Mouse (Mus musculus): ENCODE measurements around the gene Slc27a1. TPM values are rescaled to one million over a fixed set of nuclear protein-coding genes. Genes with fewer than 3 reads are reported as not detected.
A peak's percentile ranks its signal among the peaks of the same experiment; 100 is the strongest.

The Slc27a1 gene
- polyA plus RNA-seq, 1 experiment from 2014 or later, result 19.0 TPM

- Histone ChIP-seq H3K9me3 (no peaks in the 10 kb centered on the region), H3K4me3 (no peak overlapping the region), H3K27me3 (ENCODE audit: insufficient read depth, poor library complexity, severe bottlenecking) (peaks cover 14% of the 10 kb centered on the region), H3K4me1 (peaks cover 35% of the 10 kb centered on the region), H3K36me3 (peaks cover 17% of the 10 kb centered on the region; the same call in 1 of the 2 replicates), H3K27ac (no peak overlapping the region)
- DNase-seq (ENCODE audit: low spot score), result no peak
- WGBS, result 96% methylated on average over 4 of the region's 4 CpGs
Measured at GRCm38 (mm10) chr8:71594324-71594722, 25.6 kb downstream of the Slc27a1 start.

- Histone ChIP-seq H3K27me3 (ENCODE audit: insufficient read depth, poor library complexity, severe bottlenecking) (peaks cover 30% of the 10 kb centered on the region), H3K9me3 (no peaks in the 10 kb centered on the region), H3K27ac (no peak overlapping the region), H3K4me1 (peaks cover 32% of the 10 kb centered on the region), H3K36me3 (peaks cover 25% of the 10 kb centered on the region; the same call in 1 of the 2 replicates), H3K4me3 (peak overlapping the region; percentile 25)
- peak; percentile 92 for DNase-seq (ENCODE audit: low spot score)
- 10% methylated on average over 27 of the region's 27 CpGs for WGBS
Measured at GRCm38 (mm10) chr8:71595862-71596261, 27.2 kb downstream of the Slc27a1 start.

- Histone ChIP-seq H3K36me3 (peaks cover 25% of the 10 kb centered on the region; the same call in 1 of the 2 replicates), H3K9me3 (no peaks in the 10 kb centered on the region), H3K4me3 (no peak overlapping the region), H3K27me3 (ENCODE audit: insufficient read depth, poor library complexity, severe bottlenecking) (peaks cover 35% of the 10 kb centered on the region), H3K27ac (no peak overlapping the region), H3K4me1 (peaks cover 28% of the 10 kb centered on the region)
- peak; percentile 75 for DNase-seq (ENCODE audit: low spot score)
- WGBS, result 55% methylated on average over 6 of the region's 6 CpGs
Measured at GRCm38 (mm10) chr8:71596384-71596783, 27.7 kb downstream of the Slc27a1 start.

- Histone ChIP-seq H3K9me3 (no peaks in the 10 kb centered on the region), H3K4me1 (peaks cover 28% of the 10 kb centered on the region), H3K4me3 (no peak overlapping the region), H3K27me3 (ENCODE audit: insufficient read depth, poor library complexity, severe bottlenecking) (peaks cover 39% of the 10 kb centered on the region), H3K36me3 (peaks cover 25% of the 10 kb centered on the region; the same call in 1 of the 2 replicates), H3K27ac (no peak overlapping the region)
- no peak for DNase-seq (ENCODE audit: low spot score)
- 77% methylated on average over 4 of the region's 4 CpGs for WGBS
Measured at GRCm38 (mm10) chr8:71596798-71597197, 28.1 kb downstream of the Slc27a1 start.

- Histone ChIP-seq H3K4me1 (peaks cover 31% of the 10 kb centered on the region), H3K27me3 (ENCODE audit: insufficient read depth, poor library complexity, severe bottlenecking) (peaks cover 46% of the 10 kb centered on the region), H3K36me3 (peaks cover 25% of the 10 kb centered on the region; the same call in 1 of the 2 replicates), H3K4me3 (no peak within 1 kb of the TSS), H3K9me3 (no peaks in the 10 kb centered on the region), H3K27ac (no peak within 1 kb of the TSS)
- no peak for DNase-seq (ENCODE audit: low spot score)
- WGBS, result 86% methylated on average over 3 of the region's 3 CpGs
Measured at GRCm38 (mm10) chr8:71597451-71597850, 28.8 kb downstream of the Slc27a1 start, which contains the start of gene Fam129c. Gene Fam129c, plus strand, starts transcription at chr8:71597648.

GRCm38 (mm10) chr8:71598375-71598774 lies 29.7 kb downstream of the Slc27a1 start:
- H3K9me3 ChIP-seq, result no peaks in the 10 kb centered on the region

GRCm38 (mm10) chr8:71598841-71599240 lies 30.2 kb downstream of the Slc27a1 start:
- Histone ChIP-seq H3K9me3 (no peaks in the 10 kb centered on the region), H3K36me3 (peaks cover 22% of the 10 kb centered on the region; the same call in 1 of the 2 replicates), H3K4me3 (no peak overlapping the region), H3K27ac (no peak overlapping the region), H3K27me3 (ENCODE audit: insufficient read depth, poor library complexity, severe bottlenecking) (peaks cover 60% of the 10 kb centered on the region), H3K4me1 (peaks cover 30% of the 10 kb centered on the region)
- WGBS, result 88% methylated on average over 5 of the region's 5 CpGs
- DNase-seq (ENCODE audit: low spot score), result no peak

More at GRCm38 (mm10) chr8:71598375-71598774, 29.7 kb downstream of the Slc27a1 start:
- Histone ChIP-seq H3K4me1 (peaks cover 31% of the 10 kb centered on the region), H3K27ac (no peak overlapping the region), H3K4me3 (no peak overlapping the region), H3K36me3 (peaks cover 25% of the 10 kb centered on the region; the same call in 1 of the 2 replicates), H3K27me3 (ENCODE audit: insufficient read depth, poor library complexity, severe bottlenecking) (peaks cover 55% of the 10 kb centered on the region)
- DNase-seq (ENCODE audit: low spot score), result no peak

- H3K9me3 ChIP-seq, result no peaks in the 10 kb centered on the region
- peaks cover 18% of the 10 kb centered on the region for H3K4me1 ChIP-seq
- WGBS, result 3% methylated on average over 65 of the region's 65 CpGs
- peaks cover 13% of the 10 kb centered on the region; the same call in 1 of the 2 replicates for H3K36me3 ChIP-seq
- H3K27me3 ChIP-seq (ENCODE audit: insufficient read depth, poor library complexity, severe bottlenecking), result peaks cover 77% of the 10 kb centered on the region
- peak overlapping the region; percentile 24 for H3K27ac ChIP-seq
- DNase-seq (ENCODE audit: low spot score), result no peak
- H3K4me3 ChIP-seq, result peak overlapping the region; percentile 58
Measured at GRCm38 (mm10) chr8:71601939-71602665, 33.4 kb downstream of the Slc27a1 start.

- Histone ChIP-seq H3K4me1 (peaks cover 18% of the 10 kb centered on the region), H3K4me3 (peak overlapping the region; percentile 58), H3K27me3 (ENCODE audit: insufficient read depth, poor library complexity, severe bottlenecking) (peaks cover 77% of the 10 kb centered on the region), H3K27ac (peak overlapping the region; percentile 24), H3K36me3 (peaks cover 13% of the 10 kb centered on the region; the same call in 1 of the 2 replicates), H3K9me3 (no peaks in the 10 kb centered on the region)
- DNase-seq (ENCODE audit: low spot score), result peak; percentile 89
- under 1% methylated on average over 32 of the region's 32 CpGs for WGBS
Measured at GRCm38 (mm10) chr8:71602666-71603334, 34.1 kb downstream of the Slc27a1 start.

- Histone ChIP-seq H3K36me3 (peaks cover 11% of the 10 kb centered on the region; the same call in 1 of the 2 replicates), H3K9me3 (no peaks in the 10 kb centered on the region), H3K27me3 (ENCODE audit: insufficient read depth, poor library complexity, severe bottlenecking) (peaks cover 66% of the 10 kb centered on the region), H3K4me3 (no peak overlapping the region), H3K4me1 (peaks cover 18% of the 10 kb centered on the region), H3K27ac (no peak overlapping the region)
- 55% methylated on average over 7 of the region's 7 CpGs for WGBS
- no peak for DNase-seq (ENCODE audit: low spot score)
Measured at GRCm38 (mm10) chr8:71604021-71604420, 35.3 kb downstream of the Slc27a1 start.

GRCm38 (mm10) chr8:71610822-71611651 lies 42.4 kb downstream of the Slc27a1 start, which contains the start of gene Colgalt1:
Gene Colgalt1, plus strand, starts transcription at chr8:71610998.
- peak within 1 kb of the TSS; percentile 94 for H3K27ac ChIP-seq
- DNase-seq (ENCODE audit: low spot score), result peak; percentile 99
- no peaks in the 10 kb centered on the region for H3K9me3 ChIP-seq
- H3K36me3 ChIP-seq, result peaks cover 30% of the 10 kb centered on the region
- H3K4me1 ChIP-seq, result peaks cover 15% of the 10 kb centered on the region
- under 1% methylated on average over 82 of the region's 82 CpGs for WGBS
- peak within 1 kb of the TSS; percentile 75 for H3K4me3 ChIP-seq
- H3K27me3 ChIP-seq (ENCODE audit: insufficient read depth, poor library complexity, severe bottlenecking), result no peaks in the 10 kb centered on the region; the same call in 1 of the 2 replicates

- Histone ChIP-seq H3K4me3 (peak overlapping the region; percentile 75), H3K27me3 (ENCODE audit: insufficient read depth, poor library complexity, severe bottlenecking) (no peaks in the 10 kb centered on the region), H3K9me3 (no peaks in the 10 kb centered on the region), H3K27ac (0 out of 2 replicates have a peak overlapping the region, but pooled peaks have one; percentile 94), H3K4me1 (peaks cover 15% of the 10 kb centered on the region), H3K36me3 (peaks cover 41% of the 10 kb centered on the region)
- WGBS, result 49% methylated on average over 5 of the region's 5 CpGs
- DNase-seq (ENCODE audit: low spot score), result no peak
Measured at GRCm38 (mm10) chr8:71612141-71612540, 43.5 kb downstream of the Slc27a1 start.
